Mouse (Mus musculus) neural tube, embryonic 11.5 days (tissue): ENCODE results near the gene Epb41l4b. TPM values are rescaled to one million over a fixed set of nuclear protein-coding genes. Genes with fewer than 3 reads are reported as not detected.
A peak's percentile ranks its signal among the peaks of the same experiment; 100 is the strongest.

Experiments
- ATAC-seq: fragments of 200-750 bp; cut with Nextera tagmentation; 2 replicates; pipeline ENCODE4 v1.8.0; 2017; ENCODE audit warnings: moderate number of reproducible peaks, mild to moderate bottlenecking, moderate TSS enrichment, moderate library complexity; ENCODE audit not compliant: insufficient read depth, low FRiP score, low TSS enrichment
- DNase-seq: peaks from one replicate; pipeline ENCODE4 v3.0.0-alpha.2; 2015; ENCODE audit warnings: low spot score
- H3K27ac ChIP-seq: fragments of 300-500 bp; sonication (generic); 2 replicates; pipeline ENCODE4 v1.5.1; 2014; ENCODE audit warnings: low read depth, mild to moderate bottlenecking, low read length
- H3K27me3 ChIP-seq: fragments of 300-500 bp; sonication (generic); 2 replicates; pipeline ENCODE4 v1.6.1; 2014; ENCODE audit warnings: mild to moderate bottlenecking, low read length, mixed read lengths; ENCODE audit not compliant: control insufficient read depth, insufficient read depth
- H3K36me3 ChIP-seq: fragments of 300-500 bp; sonication (generic); 2 replicates; pipeline ENCODE4 v1.6.1; 2014; ENCODE audit warnings: mild to moderate bottlenecking, low read length, moderate library complexity, mixed read lengths; ENCODE audit not compliant: control insufficient read depth, insufficient read depth
- H3K4me1 ChIP-seq: fragments of 300-500 bp; sonication (generic); 2 replicates; pipeline ENCODE4 v1.6.1; 2014; ENCODE audit warnings: low read length, mixed read lengths; ENCODE audit not compliant: control insufficient read depth, insufficient read depth
- H3K4me2 ChIP-seq: fragments of 300-500 bp; sonication (generic); 2 replicates; pipeline ENCODE4 v1.6.1; 2014; ENCODE audit warnings: low read depth, mild to moderate bottlenecking, moderate library complexity
- H3K4me3 ChIP-seq: fragments of 300-500 bp; sonication (generic); 2 replicates; pipeline ENCODE4 v1.5.1; 2014; ENCODE audit warnings: low read depth, low read length
- H3K9ac ChIP-seq: fragments of 300-500 bp; sonication (generic); 2 replicates; pipeline ENCODE4 v1.6.1; 2014; ENCODE audit warnings: mild to moderate bottlenecking, low read length
- H3K9me3 ChIP-seq: fragments of 300-500 bp; sonication (generic); 2 replicates; pipeline ENCODE4 v1.6.1; 2016; ENCODE audit warnings: low read length; ENCODE audit not compliant: control insufficient read depth
- WGBS: fragments of 180-500 bp; shearing (Covaris S2); extraction: QIAGEN DNeasy Blood & Tissue Kit; methylation state at CpG from one replicate; pipeline ENCODE4 v1.1.7; 2014; 5-methylcytosine and 5-hydroxymethylcytosine counted together
- polyA plus RNA-seq: library from polyadenylated mRNA; unstranded; fragments of >200 nt; fragmentation: Nextera tagmentation; extraction: Ambion mirVana; gene quantifications from 2 replicates; pipeline ENCODE4 v1.2.1, GENCODE M21; 2014

Epb41l4b gene
- polyA plus RNA-seq, 1 experiment from 2014 or later: 1.3 TPM

DNA sequence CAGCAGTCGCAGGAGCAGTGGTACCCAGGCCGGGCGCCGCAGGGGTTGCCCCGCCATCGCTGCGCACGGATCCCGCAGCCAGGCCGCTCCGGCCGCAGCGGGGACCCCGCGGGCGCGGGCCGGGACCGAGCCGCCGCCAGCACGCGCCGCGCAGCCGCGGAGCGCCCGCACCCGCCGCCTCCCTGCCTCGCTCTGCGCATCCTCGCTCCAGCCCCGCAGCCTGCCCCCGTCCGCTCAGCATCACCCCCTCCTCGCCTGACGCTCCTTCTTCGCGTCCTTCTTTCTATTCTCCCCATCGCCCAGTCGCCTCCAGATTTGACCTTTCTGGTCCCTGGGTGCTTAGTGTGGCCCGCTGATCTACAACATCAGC lies 153.0 kb downstream of the Epb41l4b start, which contains the start of gene Frrs1l:
Gene Frrs1l, minus strand, starts transcription at position 177 of the 370 bp plus-strand sequence.
- no peaks in the 10 kb centered on the region for H3K9me3 ChIP-seq
- H3K4me1 ChIP-seq: no peaks in the 10 kb centered on the region; the same call in 1 of the 2 replicates
- 0 out of 2 replicates have a peak within 1 kb of the TSS, but pooled peaks have one; percentile 42 for H3K27ac ChIP-seq
- H3K9ac ChIP-seq: peak within 1 kb of the TSS; percentile 75
- H3K36me3 ChIP-seq: no peaks in the 10 kb centered on the region
- peaks cover 13% of the 10 kb centered on the region; the same call in 1 of the 2 replicates for H3K27me3 ChIP-seq
- ATAC-seq (peak; percentile 85), DNase-seq (peak; percentile 60)
- WGBS: 0% methylated on average over 25 of the region's 44 CpGs
- H3K4me3 ChIP-seq: peak within 1 kb of the TSS; percentile 75
- H3K4me2 ChIP-seq: peak within 1 kb of the TSS; percentile 95

DNA sequence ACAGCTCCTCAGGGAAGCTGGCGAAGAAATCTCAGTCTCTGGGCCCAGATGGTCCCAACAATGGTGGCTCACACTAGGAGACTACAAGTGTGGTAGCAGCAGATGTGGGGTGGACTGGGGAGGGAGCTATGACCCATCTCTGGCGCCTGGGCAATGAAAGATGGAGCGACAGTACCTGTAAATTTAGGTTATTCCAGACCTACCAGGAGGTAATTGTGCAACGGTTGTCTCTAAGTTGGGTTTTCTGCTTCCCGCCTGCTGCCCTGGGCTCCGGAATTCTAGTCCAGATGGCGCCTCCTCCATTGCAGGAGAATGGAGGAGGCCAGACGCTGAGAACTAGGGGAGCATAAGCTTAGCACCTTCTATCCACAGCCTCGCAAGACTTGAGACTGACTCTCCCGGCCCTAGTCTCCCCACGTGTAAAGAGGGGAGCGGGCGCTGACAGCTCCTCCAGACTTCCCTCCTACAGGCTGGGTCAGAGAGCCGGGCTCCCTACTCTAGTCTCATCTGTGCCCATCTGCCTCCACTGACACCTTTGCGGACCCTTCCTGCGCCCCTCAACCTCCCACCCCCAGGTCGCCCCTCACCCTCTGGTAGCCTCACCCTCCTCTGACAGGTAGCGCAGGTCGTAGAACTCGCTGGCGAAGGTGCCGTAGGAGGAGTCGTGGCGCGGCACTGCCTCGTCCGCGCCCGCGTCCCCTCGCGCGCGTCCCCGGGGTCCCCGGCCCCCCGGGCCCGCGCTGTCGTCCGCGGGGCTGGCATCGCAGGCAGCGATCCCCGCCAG lies 153.6 kb downstream of the Epb41l4b start:
- peak; percentile 80 for ATAC-seq
- Histone ChIP-seq H3K4me1 (no peaks in the 10 kb centered on the region; the same call in 1 of the 2 replicates), H3K9ac (peak overlapping the region; percentile 75), H3K4me2 (peak overlapping the region; percentile 95), H3K36me3 (no peaks in the 10 kb centered on the region), H3K27ac (0 out of 2 replicates have a peak overlapping the region, but pooled peaks have one; percentile 42), H3K9me3 (no peaks in the 10 kb centered on the region), H3K27me3 (peaks cover 13% of the 10 kb centered on the region; the same call in 1 of the 2 replicates), H3K4me3 (peak overlapping the region; percentile 75)
- DNase-seq: peak; percentile 45
- WGBS: under 1% methylated on average over 41 of the region's 45 CpGs

DNA sequence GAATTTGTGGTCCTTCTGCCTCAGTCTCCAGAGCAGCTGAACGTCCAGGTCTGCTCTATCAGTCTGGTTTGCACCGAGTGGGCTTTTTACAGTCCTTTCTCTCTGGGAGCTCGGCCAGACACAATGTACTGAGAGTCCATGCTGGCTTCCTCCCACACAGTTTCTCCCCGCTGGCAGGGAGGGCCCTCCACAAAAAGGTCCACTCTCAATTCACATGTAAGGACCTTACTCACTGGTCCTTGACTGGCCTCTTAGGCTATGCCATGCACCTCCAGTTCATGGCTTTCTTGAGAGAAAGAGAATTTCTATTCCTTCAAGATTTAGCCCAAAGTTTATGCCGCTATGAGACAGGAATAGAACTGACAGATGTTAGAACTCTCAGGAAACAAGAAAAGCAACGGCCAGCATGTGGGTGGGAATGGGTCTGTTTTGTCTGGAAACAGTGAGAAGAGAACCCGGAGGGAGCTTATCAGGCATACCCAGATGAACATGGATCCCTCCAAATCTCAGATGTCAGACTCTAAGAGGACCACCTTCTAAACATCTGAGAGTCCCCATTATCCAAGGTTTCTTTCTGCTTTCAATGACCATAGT lies 177.6 kb downstream of the Epb41l4b start:
- Histone ChIP-seq H3K4me2 (no peak overlapping the region), H3K4me1 (no peaks in the 10 kb centered on the region), H3K36me3 (no peaks in the 10 kb centered on the region), H3K27me3 (no peaks in the 10 kb centered on the region), H3K27ac (no peak overlapping the region), H3K9ac (no peak overlapping the region), H3K9me3 (no peaks in the 10 kb centered on the region), H3K4me3 (no peak overlapping the region)
- WGBS: 65% methylated on average over 7 of the region's 7 CpGs
- DNase-seq (no peak), ATAC-seq (no peak)

- no peak for DNase-seq
- no peaks in the 10 kb centered on the region for H3K9me3 ChIP-seq
- 92% methylated on average over 6 of the region's 6 CpGs for WGBS
Measured at GRCm38 (mm10) chr4:56963687-56964086, 179.6 kb downstream of the Epb41l4b start.

GRCm38 (mm10) chr4:56961320-56961925 lies 181.8 kb downstream of the Epb41l4b start:
- no peak for DNase-seq

More at GRCm38 (mm10) chr4:56963687-56964086, 179.6 kb downstream of the Epb41l4b start:
- Histone ChIP-seq H3K4me3 (no peak overlapping the region), H3K4me2 (no peak overlapping the region), H3K36me3 (no peaks in the 10 kb centered on the region), H3K9ac (no peak overlapping the region), H3K27ac (no peak overlapping the region), H3K4me1 (no peaks in the 10 kb centered on the region), H3K27me3 (no peaks in the 10 kb centered on the region)
- no peak for ATAC-seq

DNA sequence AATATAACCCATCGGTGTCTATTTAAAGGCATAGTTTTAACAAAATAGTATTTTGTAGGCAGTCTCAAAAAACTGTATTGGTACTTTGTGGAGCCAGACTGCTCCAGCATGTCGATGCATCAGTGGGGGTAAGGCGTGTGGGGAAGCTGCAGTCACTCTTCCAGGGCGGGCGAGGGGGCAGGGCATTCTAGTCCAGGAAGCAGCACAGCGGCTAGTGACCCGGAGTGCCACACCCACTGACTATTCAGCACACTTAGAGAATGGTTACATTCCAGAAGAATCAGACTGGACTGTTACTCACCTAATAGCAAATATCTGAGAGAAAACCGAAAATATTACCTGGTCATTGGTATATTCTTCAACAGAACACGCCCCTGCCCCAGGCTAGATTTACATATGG lies 185.7 kb downstream of the Epb41l4b start:
- Histone ChIP-seq H3K4me2 (no peak overlapping the region), H3K27ac (no peak overlapping the region), H3K4me1 (no peaks in the 10 kb centered on the region)

More at GRCm38 (mm10) chr4:56961320-56961925, 181.8 kb downstream of the Epb41l4b start:
- no peaks in the 10 kb centered on the region for H3K4me1 ChIP-seq
- no peak overlapping the region for H3K4me2 ChIP-seq
- H3K9ac ChIP-seq: no peak overlapping the region
- no peak overlapping the region for H3K4me3 ChIP-seq
- WGBS: 87% methylated on average over 12 of the region's 12 CpGs
- no peaks in the 10 kb centered on the region for H3K27me3 ChIP-seq
- H3K9me3 ChIP-seq: no peaks in the 10 kb centered on the region
- H3K27ac ChIP-seq: no peak overlapping the region
- no peaks in the 10 kb centered on the region for H3K36me3 ChIP-seq
- no peak for ATAC-seq

GRCm38 (mm10) chr4:56953235-56953634 lies 190.0 kb downstream of the Epb41l4b start:
- H3K27ac ChIP-seq: no peak overlapping the region
- no peak for DNase-seq
- H3K4me2 ChIP-seq: no peak overlapping the region
- no peak overlapping the region for H3K4me3 ChIP-seq
- no peaks in the 10 kb centered on the region for H3K9me3 ChIP-seq
- 59% methylated on average over 5 of the region's 6 CpGs for WGBS
- ATAC-seq: no peak
- H3K4me1 ChIP-seq: no peaks in the 10 kb centered on the region
- no peaks in the 10 kb centered on the region for H3K27me3 ChIP-seq
- no peak overlapping the region for H3K9ac ChIP-seq
- H3K36me3 ChIP-seq: no peaks in the 10 kb centered on the region

More for the DNA sequence above, 185.7 kb downstream of the Epb41l4b start:
- DNase-seq (no peak), ATAC-seq (no peak)
- H3K9ac ChIP-seq: no peak overlapping the region
- H3K36me3 ChIP-seq: no peaks in the 10 kb centered on the region
- H3K27me3 ChIP-seq: no peaks in the 10 kb centered on the region
- H3K9me3 ChIP-seq: no peaks in the 10 kb centered on the region
- no peak overlapping the region for H3K4me3 ChIP-seq
- WGBS: 63% methylated on average over 9 of the region's 9 CpGs

GRCm38 (mm10) chr4:56951701-56952100 lies 191.5 kb downstream of the Epb41l4b start:
- H3K4me2 ChIP-seq: no peak overlapping the region
- WGBS: 94% methylated on average over 3 of the region's 3 CpGs
- no peak for DNase-seq
- no peaks in the 10 kb centered on the region for H3K36me3 ChIP-seq
- no peak for ATAC-seq
- H3K4me3 ChIP-seq: no peak overlapping the region
- H3K4me1 ChIP-seq: no peaks in the 10 kb centered on the region
- no peaks in the 10 kb centered on the region for H3K9me3 ChIP-seq
- no peaks in the 10 kb centered on the region for H3K27me3 ChIP-seq
- H3K9ac ChIP-seq: no peak overlapping the region
- H3K27ac ChIP-seq: no peak overlapping the region
